Mouse (Mus musculus) spleen, adult 2 months (tissue): ENCODE data around the gene 4931428L18Rik.

Experiments used
- CTCF ChIP-seq: fragments of 200-500 bp; IDR thresholded peaks from 2 replicates; pipeline ENCODE4 v1.5.1; 2011; ENCODE audit warnings: mild to moderate bottlenecking, inconsistent platforms; ENCODE audit not compliant: insufficient read depth, insufficient read length, insufficient replicate concordance; ENCODE audit errors: extremely low read depth
- POLR2A ChIP-seq: fragments of 200-500 bp; IDR thresholded peaks from 2 replicates; pipeline ENCODE4 v1.6.1; 2011; ENCODE audit warnings: low read depth, low read length, inconsistent platforms

DNA sequence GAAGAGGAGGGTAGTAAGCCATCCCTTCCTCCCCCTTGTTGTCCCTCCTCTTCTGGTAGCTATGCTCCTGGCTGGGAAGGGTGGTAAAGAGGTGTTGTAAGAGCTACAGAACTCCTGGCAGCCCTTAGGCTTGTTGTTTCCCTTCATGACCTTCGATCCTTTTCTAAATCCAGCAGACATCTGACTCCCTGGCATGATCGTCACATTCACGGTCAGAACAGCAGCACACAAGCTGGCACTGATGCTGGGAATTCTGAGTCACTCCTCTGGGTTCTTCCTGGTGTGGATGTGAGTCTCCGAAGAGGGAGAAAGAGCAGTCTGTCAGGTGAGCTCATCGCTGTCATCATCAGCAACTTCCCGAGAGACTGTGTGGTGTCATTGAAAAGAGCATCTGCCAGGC, 203.2 kb downstream of the 4931428L18Rik start:
- TF ChIP-seq CTCF: no peak
- TF ChIP-seq POLR2A: no peak
